Mouse (Mus musculus) monocyte, adult 5-6 weeks (primary cell): ENCODE results near the gene Osgepl1. TPM values are rescaled to one million over a fixed set of nuclear protein-coding genes. Genes with fewer than 3 reads are reported as not detected.

Experiments used
- ATAC-seq: fragments of 153-309, 156-312 bp; replicated peaks from 2 replicates; pipeline ENCODE4 v1.8.0; 2017; ENCODE audit warnings: mild to moderate bottlenecking; ENCODE audit not compliant: low TSS enrichment, insufficient number of reproducible peaks, severe bottlenecking, poor library complexity, low FRiP score
- total RNA-seq: library from RNA; stranded (forward); fragments of 200-1000, 200-491, 200-594 nt; gene quantifications from 3 replicates; pipeline ENCODE4 v1.2.3, GENCODE M21; 2017

Gene Osgepl1
- total RNA-seq, 1 experiment from 2014 or later, result 3.8 TPM

GRCm38 (mm10) chr1:53358988-53359387, 45.6 kb downstream of the Osgepl1 start:
- no peak for ATAC-seq

Other genes starting within 250 kb of the Osgepl1 start
- gene 1700019A02Rik, start 126.0 kb upstream of the Osgepl1 start, total RNA-seq, result 2.8 TPM in 1 of 3 replicates, not detected in the others
- 4.2 to 19.1 TPM (median 9.0 TPM) in 3 replicates for gene Pms1, start 16.6 kb upstream of the Osgepl1 start, total RNA-seq
- gene Ormdl1, start 16.5 kb upstream of the Osgepl1 start, total RNA-seq, result 35.0 to 49.4 TPM (median 48.8 TPM) in 3 replicates
- 6.4 TPM in 1 of 3 replicates, not detected in the others for gene Gm28778, start 16.5 kb upstream of the Osgepl1 start, total RNA-seq
- gene Asdurf, start 39.0 kb downstream of the Osgepl1 start, total RNA-seq, result 95.7 to 394 TPM (median 171 TPM) in 3 replicates
- not detected in 3 replicates for gene Gm28551, start 39.0 kb downstream of the Osgepl1 start, total RNA-seq
- gene Asnsd1, start 39.1 kb downstream of the Osgepl1 start, total RNA-seq, result 65.7 to 81.0 TPM (median 73.5 TPM) in 3 replicates